Mouse (Mus musculus): ENCODE data around the gene Scn7a. TPM values are rescaled to one million over a fixed set of nuclear protein-coding genes. Genes with fewer than 3 reads are reported as not detected.

The Scn7a gene
- polyA plus RNA-seq, 1 experiment: not detected

DNA sequence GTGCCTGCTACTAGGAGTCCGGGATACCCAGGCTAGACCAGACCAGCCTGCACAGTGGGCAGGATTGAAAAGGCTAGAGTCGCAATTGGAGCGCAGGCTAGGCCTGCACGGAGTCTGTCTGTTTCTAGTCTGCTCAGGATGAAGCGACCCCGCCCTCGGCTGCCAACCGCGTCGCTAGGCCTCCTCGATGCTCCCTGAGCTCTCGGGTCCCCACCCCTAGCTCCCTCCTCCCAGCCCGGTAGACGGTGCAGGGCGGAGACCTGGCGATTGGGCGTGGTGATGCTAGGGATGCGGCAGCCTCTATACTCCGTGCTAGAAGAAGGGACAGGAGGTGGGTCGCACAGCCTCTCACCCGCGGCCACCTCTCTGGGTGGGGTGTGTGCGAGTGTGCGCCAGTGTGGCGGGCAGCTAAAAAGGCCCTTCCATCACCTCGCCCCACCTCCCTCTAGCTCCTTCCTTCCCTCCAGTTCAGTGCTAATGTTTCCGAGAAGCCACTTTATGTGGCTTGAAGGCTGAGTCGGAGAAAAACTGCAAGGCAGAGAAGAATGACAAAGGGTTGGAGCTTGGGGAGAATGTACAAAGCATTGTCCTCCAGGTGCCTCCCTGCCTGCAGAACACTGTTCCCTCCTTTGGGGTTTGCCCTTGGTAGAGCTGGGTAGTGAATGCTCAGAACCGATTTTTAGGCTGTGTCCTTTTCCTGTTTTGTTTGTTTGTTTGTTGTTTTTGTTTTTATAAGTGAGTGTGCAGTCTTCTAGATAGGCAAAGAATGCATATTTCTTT lies 149.9 kb downstream of the Scn7a start, which contains the start of gene Scn9a:
Gene Scn9a, minus strand, starts transcription at position 383 of the 780 bp plus-strand sequence.
- 3% methylated on average over 29 of the region's 29 CpGs for WGBS
- no peak within 1 kb of the TSS for H3K27ac ChIP-seq (ENCODE audit: insufficient read depth, low read depth, low read length)
- TF ChIP-seq POLR2A (IDR thresholded peaks at IDR 0.05; ENCODE audit: insufficient read depth, low read depth, low read length) (no peak), CTCF (IDR thresholded peaks at IDR 0.05; ENCODE audit: insufficient read depth, low read depth, low read length) (no peak)
- H3K4me3 ChIP-seq (ENCODE audit: insufficient read depth, low read depth, low read length): peak within 1 kb of the TSS; percentile 31
- peaks cover 9% of the 10 kb centered on the region; the same call in 1 of the 2 replicates for H3K4me1 ChIP-seq (ENCODE audit: control insufficient read depth, insufficient read depth, low read length)

DNA sequence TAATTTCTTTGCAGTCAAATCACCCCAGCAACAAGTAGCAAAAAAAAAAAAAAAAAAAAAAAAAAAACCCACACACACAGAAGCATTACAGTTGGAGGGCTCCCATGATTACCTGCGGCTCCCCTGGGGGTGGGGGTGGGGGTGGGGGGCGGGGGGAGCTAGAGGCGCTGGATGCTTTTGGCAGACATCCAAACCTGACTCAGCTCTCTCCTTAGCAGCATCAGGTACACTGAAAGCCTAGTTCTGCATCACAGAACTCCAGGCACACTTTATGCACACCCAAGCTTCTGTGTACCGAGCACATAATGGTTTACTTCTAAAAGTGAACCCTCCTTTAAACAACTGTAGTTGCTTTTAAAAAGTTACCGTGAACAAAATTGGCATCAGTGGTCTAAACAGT lies 152.0 kb downstream of the Scn7a start:
- no peak for TF ChIP-seq CTCF (IDR thresholded peaks at IDR 0.05; ENCODE audit: insufficient read depth, low read depth, low read length)
- no peak for TF ChIP-seq POLR2A (IDR thresholded peaks at IDR 0.05; ENCODE audit: insufficient read depth, low read depth, low read length)
- Histone ChIP-seq H3K27ac (ENCODE audit: insufficient read depth, low read depth, low read length) (no peak overlapping the region), H3K4me1 (ENCODE audit: control insufficient read depth, insufficient read depth, low read length) (peaks cover 9% of the 10 kb centered on the region; the same call in 1 of the 2 replicates), H3K4me3 (ENCODE audit: insufficient read depth, low read depth, low read length) (no peak overlapping the region)
- WGBS: 16% methylated on average over 5 of the region's 5 CpGs

Other genes with a start within 250 kb of the Scn7a start
- not detected in 2 replicates for gene Scn9a, start 150.0 kb downstream of the Scn7a start, polyA plus RNA-seq (2012; ENCODE audit: insufficient read depth, insufficient read length, low replicate concordance, missing spikeins)

Data from olfactory bulb, adult 2 months (tissue).